Mouse (Mus musculus) G1E (cell line): ENCODE results near the gene Ipo13. TPM values are rescaled to one million over a fixed set of nuclear protein-coding genes. Genes with fewer than 3 reads are reported as not detected.

ENCODE experiments used
- ATAC-seq: 2 replicates; pipeline ENCODE4 v1.8.0; 2016; ENCODE audit warnings: mild to moderate bottlenecking; ENCODE audit not compliant: insufficient number of reproducible peaks, poor library complexity, low FRiP score, severe bottlenecking; ENCODE audit errors: extremely low read depth
- DNase-seq: peaks from one replicate; pipeline ENCODE4 v3.0.0; 2012; ENCODE audit warnings: low spot score
- H3K27me3 ChIP-seq: 2 replicates; pipeline ENCODE4 v1.6.1; 2012; ENCODE audit warnings: mild to moderate bottlenecking, low read length, inconsistent platforms; ENCODE audit not compliant: insufficient read depth
- H3K36me3 ChIP-seq: replicated peaks from 2 replicates; pipeline ENCODE3; 2012; ENCODE audit warnings: mild to moderate bottlenecking, inconsistent platforms
- H3K4me1 ChIP-seq: 2 replicates; pipeline ENCODE4 v1.6.1; 2012; ENCODE audit warnings: low read depth, low read length, inconsistent platforms, mixed read lengths; ENCODE audit not compliant: insufficient read depth
- H3K4me3 ChIP-seq: 2 replicates; pipeline ENCODE4 v1.5.1; 2012; ENCODE audit warnings: low read depth, mild to moderate bottlenecking, inconsistent platforms, low read length, moderate library complexity, mixed read lengths
- H3K9me3 ChIP-seq: replicated peaks from 2 replicates; pipeline ENCODE4 v1.6.1; 2012; ENCODE audit warnings: inconsistent platforms
- CTCF ChIP-seq: IDR thresholded peaks from 2 replicates; pipeline ENCODE4 v1.5.1; 2012; ENCODE audit warnings: low read depth, low read length, inconsistent platforms, mixed read lengths
- GATA1 ChIP-seq: IDR thresholded peaks from 2 replicates; pipeline ENCODE4 v1.6.1; 2012; ENCODE audit warnings: borderline replicate concordance, low read length, inconsistent platforms, mixed read lengths
- GATA2 ChIP-seq: IDR thresholded peaks from 2 replicates; pipeline ENCODE4 v1.6.1; 2012; ENCODE audit warnings: low read depth, low read length, inconsistent platforms, borderline replicate concordance
- POLR2AphosphoS5 ChIP-seq: IDR thresholded peaks from 2 replicates; pipeline ENCODE4 v1.6.1; 2012; ENCODE audit warnings: low read depth, low read length, inconsistent platforms; ENCODE audit not compliant: insufficient replicate concordance
- TAL1 ChIP-seq: conservative IDR thresholded peaks from 2 replicates; pipeline ENCODE4 v1.6.1; 2012; ENCODE audit warnings: low read depth, low read length, inconsistent platforms, mixed read lengths
- polyA plus RNA-seq: library from polyadenylated mRNA; stranded (reverse); fragments of >175 nt; gene quantifications from 2 replicates; pipeline ENCODE4 v1.2.3, GENCODE M21; 2012
- total RNA-seq, 2 experiments: library from RNA; stranded (forward) in 1 of 2; stranded (reverse) in 1 of 2; fragments of 200-1000 nt in 1 of 2; fragments of >200 nt in 1 of 2; fragmentation: Nextera tagmentation in 1 of 2; gene quantifications; 2 replicates each; pipeline ENCODE4 v1.2.3; 2014 to 2017

Gene Ipo13
- total and polyA plus RNA-seq, 3 experiments, result 8.9 to 25.1 (median 18.8) TPM

- peaks cover 3% of the 10 kb centered on the region; the same call in 1 of the 2 replicates for H3K4me1 ChIP-seq
- peaks cover 28% of the 10 kb centered on the region for H3K27me3 ChIP-seq
- ATAC-seq, result no peak
Observed at GRCm38 (mm10) chr4:117847011-117847410, 67.8 kb downstream of the Ipo13 start.

GRCm38 (mm10) chr4:117846261-117846660 is 68.5 kb downstream of the Ipo13 start:
- ATAC-seq, result no peak
- Histone ChIP-seq H3K4me3 (no peak overlapping the region), H3K4me1 (peaks cover 3% of the 10 kb centered on the region; the same call in 1 of the 2 replicates), H3K9me3 (no peaks in the 10 kb centered on the region), H3K27me3 (peaks cover 28% of the 10 kb centered on the region), H3K36me3 (peaks cover 16% of the 10 kb centered on the region)
- no peak for DNase-seq
- TF ChIP-seq POLR2AphosphoS5 (no peak), CTCF (no peak), GATA2 (no peak), GATA1 (no peak), TAL1 (no peak)

More at GRCm38 (mm10) chr4:117847011-117847410, 67.8 kb downstream of the Ipo13 start:
- peaks cover 16% of the 10 kb centered on the region for H3K36me3 ChIP-seq
- DNase-seq, result no peak
- TF ChIP-seq GATA1, result no peak
- H3K9me3 ChIP-seq, result no peaks in the 10 kb centered on the region
- no peak overlapping the region for H3K4me3 ChIP-seq

- ATAC-seq (no peak), DNase-seq (no peak)
- Histone ChIP-seq H3K4me3 (no peak overlapping the region), H3K36me3 (peaks cover 16% of the 10 kb centered on the region), H3K4me1 (peaks cover 3% of the 10 kb centered on the region; the same call in 1 of the 2 replicates), H3K9me3 (no peaks in the 10 kb centered on the region), H3K27me3 (peaks cover 28% of the 10 kb centered on the region)
- TF ChIP-seq GATA1, result no peak
- no peak for TF ChIP-seq TAL1
- no peak for TF ChIP-seq CTCF
- no peak for TF ChIP-seq POLR2AphosphoS5
- TF ChIP-seq GATA2, result no peak
Observed at GRCm38 (mm10) chr4:117845316-117845715, 69.5 kb downstream of the Ipo13 start.

Other genes starting within 250 kb of the Ipo13 start
- 27.6 and 29.9 TPM in 2 replicates for gene Dmap1, start 232.7 kb downstream of the Ipo13 start, total RNA-seq (2014; fragmentation: Nextera tagmentation)
- gene Dmap1, start 232.7 kb downstream of the Ipo13 start, total RNA-seq (2017), result 28.8 and 33.7 TPM in 2 replicates
- gene Dmap1, start 232.7 kb downstream of the Ipo13 start, polyA plus RNA-seq, result 30.0 and 42.5 TPM in 2 replicates
- gene Gm12845, start 190.6 kb downstream of the Ipo13 start, total RNA-seq (2014; fragmentation: Nextera tagmentation), result not detected in 2 replicates
- 0.11 TPM in 1 of 2 replicates, not detected in the other for gene Gm12845, start 190.6 kb downstream of the Ipo13 start, total RNA-seq (2017)
- not detected in 2 replicates for gene Gm12845, start 190.6 kb downstream of the Ipo13 start, polyA plus RNA-seq
- not detected in 2 replicates for gene Klf17, start 149.4 kb downstream of the Ipo13 start, total RNA-seq (2014; fragmentation: Nextera tagmentation)
- gene Klf17, start 149.4 kb downstream of the Ipo13 start, total RNA-seq (2017), result 0.12 TPM in 1 of 2 replicates, not detected in the other
- not detected in 2 replicates for gene Klf17, start 149.4 kb downstream of the Ipo13 start, polyA plus RNA-seq
- 3.3 and 34.8 TPM in 2 replicates for gene Slc6a9, start 80.5 kb downstream of the Ipo13 start, total RNA-seq (2014; fragmentation: Nextera tagmentation)
- gene Slc6a9, start 80.5 kb downstream of the Ipo13 start, total RNA-seq (2017), result 0.70 and 1.3 TPM in 2 replicates
- gene Slc6a9, start 80.5 kb downstream of the Ipo13 start, polyA plus RNA-seq, result 4.4 and 4.6 TPM in 2 replicates
- not detected in 2 replicates for gene Ccdc24, start 42.4 kb downstream of the Ipo13 start, total RNA-seq (2014; fragmentation: Nextera tagmentation)
- 0.52 TPM in 1 of 2 replicates, not detected in the other for gene Ccdc24, start 42.4 kb downstream of the Ipo13 start, total RNA-seq (2017)
- not detected in 2 replicates for gene Ccdc24, start 42.4 kb downstream of the Ipo13 start, polyA plus RNA-seq
- not detected in 2 replicates for gene B4galt2, start 31.5 kb downstream of the Ipo13 start, total RNA-seq (2014; fragmentation: Nextera tagmentation)
- 0.06 and 0.33 TPM in 2 replicates for gene B4galt2, start 31.5 kb downstream of the Ipo13 start, total RNA-seq (2017)
- 0.11 and 0.63 TPM in 2 replicates for gene B4galt2, start 31.5 kb downstream of the Ipo13 start, polyA plus RNA-seq
- 247 and 294 TPM in 2 replicates for gene Atp6v0b, start 27.7 kb downstream of the Ipo13 start, total RNA-seq (2014; fragmentation: Nextera tagmentation)
- 219 and 225 TPM in 2 replicates for gene Atp6v0b, start 27.7 kb downstream of the Ipo13 start, total RNA-seq (2017)
- 181 and 297 TPM in 2 replicates for gene Atp6v0b, start 27.7 kb downstream of the Ipo13 start, polyA plus RNA-seq
- gene Dph2, start 23.0 kb downstream of the Ipo13 start, total RNA-seq (2014; fragmentation: Nextera tagmentation), result 8.4 and 10.0 TPM in 2 replicates
- gene Dph2, start 23.0 kb downstream of the Ipo13 start, total RNA-seq (2017), result 11.3 and 12.4 TPM in 2 replicates
- 18.8 and 19.4 TPM in 2 replicates for gene Dph2, start 23.0 kb downstream of the Ipo13 start, polyA plus RNA-seq
- not detected in 2 replicates for gene Artn, start 14.8 kb upstream of the Ipo13 start, total RNA-seq (2014; fragmentation: Nextera tagmentation)
- gene Artn, start 14.8 kb upstream of the Ipo13 start, total RNA-seq (2017), result 0.11 TPM in 1 of 2 replicates, not detected in the other
- gene Artn, start 14.8 kb upstream of the Ipo13 start, polyA plus RNA-seq, result not detected in 2 replicates
- gene St3gal3, start 219.9 kb upstream of the Ipo13 start, total RNA-seq (2014; fragmentation: Nextera tagmentation), result 13.4 and 24.6 TPM in 2 replicates
- gene St3gal3, start 219.9 kb upstream of the Ipo13 start, total RNA-seq (2017), result 6.9 and 10.3 TPM in 2 replicates
- gene St3gal3, start 219.9 kb upstream of the Ipo13 start, polyA plus RNA-seq, result 13.8 and 13.9 TPM in 2 replicates